Mouse (Mus musculus): ENCODE results near the gene Slc5a8. TPM values are rescaled to one million over a fixed set of nuclear protein-coding genes. Genes with fewer than 3 reads are reported as not detected.

Slc5a8 gene
- polyA plus RNA-seq (2015; fragmentation: Nextera tagmentation; extraction: Ambion mirVana), result 0.13 and 0.14 TPM in 2 replicates

- DNase-seq (ENCODE audit: low spot score), result no peak
- H3K9ac ChIP-seq (replicated peaks; ENCODE audit: low read depth), result no peak within 1 kb of the TSS
These were observed at the start of gene Slc5a8 for GRCm38 (mm10) chr10:88885632-88886090. Slc5a8 (plus strand) TSS chr10:88885992.

GRCm38 (mm10) chr10:88848876-88849476 is 36.8 kb upstream of the Slc5a8 start:
- Histone ChIP-seq H3K27ac (ENCODE audit: low read length) (no peak overlapping the region), H3K36me3 (ENCODE audit: insufficient read depth, low read length) (no peaks in the 10 kb centered on the region), H3K27me3 (replicated peaks; ENCODE audit: insufficient read depth, low read length) (no peaks in the 10 kb centered on the region), H3K4me3 (ENCODE audit: low read depth, low read length) (no peak overlapping the region), H3K4me1 (ENCODE audit: insufficient read depth, low read depth, low read length) (no peaks in the 10 kb centered on the region), H3K4me2 (replicated peaks; ENCODE audit: low read depth, low read length) (no peak overlapping the region), H3K9ac (replicated peaks; ENCODE audit: low read depth) (no peak overlapping the region), H3K9me3 (ENCODE audit: low read length) (no peaks in the 10 kb centered on the region)
- TF ChIP-seq CTCF (IDR thresholded peaks at IDR 0.05), result no peak
- no peak for TF ChIP-seq EP300 (IDR thresholded peaks at IDR 0.05)
- DNase-seq (ENCODE audit: low spot score) (no peak), ATAC-seq (no peak)
- 56% methylated on average over 7 of the region's 7 CpGs for WGBS

More at GRCm38 (mm10) chr10:88885632-88886090, at the start of gene Slc5a8:
- Histone ChIP-seq H3K27me3 (replicated peaks; ENCODE audit: insufficient read depth, low read length) (peaks cover 3% of the 10 kb centered on the region; the same call in 1 of the 2 replicates), H3K27ac (ENCODE audit: low read length) (no peak within 1 kb of the TSS), H3K36me3 (ENCODE audit: insufficient read depth, low read length) (no peaks in the 10 kb centered on the region), H3K4me1 (ENCODE audit: insufficient read depth, low read depth, low read length) (no peaks in the 10 kb centered on the region), H3K9me3 (ENCODE audit: low read length) (no peaks in the 10 kb centered on the region), H3K4me3 (ENCODE audit: low read depth, low read length) (no peak within 1 kb of the TSS), H3K4me2 (replicated peaks; ENCODE audit: low read depth, low read length) (no peak within 1 kb of the TSS)
- ATAC-seq, result no peak
- 2% methylated on average over 31 of the region's 31 CpGs for WGBS
- no peak for TF ChIP-seq EP300 (IDR thresholded peaks at IDR 0.05)
- no peak for TF ChIP-seq CTCF (IDR thresholded peaks at IDR 0.05)

DNA sequence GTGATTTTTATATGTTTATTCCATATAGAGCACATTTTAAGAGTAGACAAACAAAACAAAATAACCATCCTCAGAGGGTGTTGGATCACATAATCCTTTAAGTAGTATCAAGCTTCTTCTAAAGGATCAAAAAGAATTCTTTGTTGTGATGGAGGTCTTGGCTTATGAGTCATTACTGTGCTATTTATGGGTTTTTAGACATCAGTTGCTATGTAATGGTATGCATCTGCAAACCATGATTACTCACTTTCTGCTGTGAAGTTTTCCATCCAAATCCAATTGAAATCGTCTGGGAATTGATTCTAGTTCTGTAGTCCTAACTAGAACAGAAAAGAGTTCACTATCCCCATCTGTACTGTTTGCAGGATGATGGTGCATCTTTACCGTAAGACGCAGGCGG is 35.8 kb upstream of the Slc5a8 start:
- no peak overlapping the region for H3K27ac ChIP-seq (ENCODE audit: low read length)
- H3K4me1 ChIP-seq (ENCODE audit: insufficient read depth, low read depth, low read length), result no peaks in the 10 kb centered on the region
- 84% methylated on average over 4 of the region's 4 CpGs for WGBS
- TF ChIP-seq CTCF (IDR thresholded peaks at IDR 0.05) (no peak), EP300 (IDR thresholded peaks at IDR 0.05) (no peak)
- no peaks in the 10 kb centered on the region for H3K27me3 ChIP-seq (replicated peaks; ENCODE audit: insufficient read depth, low read length)
- no peak overlapping the region for H3K4me2 ChIP-seq (replicated peaks; ENCODE audit: low read depth, low read length)
- no peaks in the 10 kb centered on the region for H3K9me3 ChIP-seq (ENCODE audit: low read length)
- H3K36me3 ChIP-seq (ENCODE audit: insufficient read depth, low read length), result no peaks in the 10 kb centered on the region
- no peak for DNase-seq (ENCODE audit: low spot score)
- ATAC-seq, result no peak
- H3K9ac ChIP-seq (replicated peaks; ENCODE audit: low read depth), result no peak overlapping the region
- no peak overlapping the region for H3K4me3 ChIP-seq (ENCODE audit: low read depth, low read length)

- Histone ChIP-seq H3K4me2 (replicated peaks; ENCODE audit: low read depth, low read length) (no peak overlapping the region), H3K36me3 (ENCODE audit: insufficient read depth, low read length) (no peaks in the 10 kb centered on the region), H3K27ac (ENCODE audit: low read length) (no peak overlapping the region), H3K4me1 (ENCODE audit: insufficient read depth, low read depth, low read length) (no peaks in the 10 kb centered on the region), H3K9me3 (ENCODE audit: low read length) (no peaks in the 10 kb centered on the region), H3K4me3 (ENCODE audit: low read depth, low read length) (no peak overlapping the region), H3K27me3 (replicated peaks; ENCODE audit: insufficient read depth, low read length) (no peaks in the 10 kb centered on the region), H3K9ac (replicated peaks; ENCODE audit: low read depth) (no peak overlapping the region)
- WGBS, result 82% methylated on average over 7 of the region's 7 CpGs
- ATAC-seq (no peak), DNase-seq (ENCODE audit: low spot score) (no peak)
- no peak for TF ChIP-seq CTCF (IDR thresholded peaks at IDR 0.05)
- TF ChIP-seq EP300 (IDR thresholded peaks at IDR 0.05), result no peak
These were observed 32.5 kb upstream of the Slc5a8 start for GRCm38 (mm10) chr10:88853326-88853725.

DNA sequence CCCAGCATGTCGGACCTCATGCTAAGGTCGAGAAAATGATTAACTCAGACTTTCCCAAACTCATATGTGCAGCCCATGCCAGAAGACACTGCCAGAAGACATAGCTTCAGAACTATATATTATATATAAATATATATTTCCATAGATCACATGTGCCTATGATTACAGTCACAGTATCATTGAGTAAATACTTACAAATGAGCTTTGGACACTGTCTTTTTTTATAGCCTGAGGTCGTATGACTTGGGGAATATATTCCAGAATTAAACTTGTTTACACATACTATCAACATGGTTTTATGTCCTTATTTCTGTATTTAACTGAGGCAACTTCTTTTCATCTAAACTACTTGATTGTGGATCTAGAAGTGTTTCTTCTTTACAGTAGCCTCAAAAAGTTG is 24.9 kb upstream of the Slc5a8 start:
- WGBS, result 71% methylated on average over 3 of the region's 3 CpGs
- TF ChIP-seq EP300 (IDR thresholded peaks at IDR 0.05) (no peak), CTCF (IDR thresholded peaks at IDR 0.05) (no peak)

GRCm38 (mm10) chr10:88861416-88861815 is 24.4 kb upstream of the Slc5a8 start:
- Histone ChIP-seq H3K4me2 (replicated peaks; ENCODE audit: low read depth, low read length) (no peak overlapping the region), H3K9ac (replicated peaks; ENCODE audit: low read depth) (no peak overlapping the region), H3K9me3 (ENCODE audit: low read length) (no peaks in the 10 kb centered on the region), H3K27me3 (replicated peaks; ENCODE audit: insufficient read depth, low read length) (no peaks in the 10 kb centered on the region), H3K4me1 (ENCODE audit: insufficient read depth, low read depth, low read length) (no peaks in the 10 kb centered on the region), H3K4me3 (ENCODE audit: low read depth, low read length) (no peak overlapping the region), H3K27ac (ENCODE audit: low read length) (no peak overlapping the region), H3K36me3 (ENCODE audit: insufficient read depth, low read length) (no peaks in the 10 kb centered on the region)
- no peak for DNase-seq (ENCODE audit: low spot score)
- TF ChIP-seq EP300 (IDR thresholded peaks at IDR 0.05) (no peak), CTCF (IDR thresholded peaks at IDR 0.05) (no peak)
- ATAC-seq, result no peak

More for the DNA sequence above, 24.9 kb upstream of the Slc5a8 start:
- DNase-seq (ENCODE audit: low spot score) (no peak), ATAC-seq (no peak)
- Histone ChIP-seq H3K27ac (ENCODE audit: low read length) (no peak overlapping the region), H3K36me3 (ENCODE audit: insufficient read depth, low read length) (no peaks in the 10 kb centered on the region), H3K4me3 (ENCODE audit: low read depth, low read length) (no peak overlapping the region), H3K27me3 (replicated peaks; ENCODE audit: insufficient read depth, low read length) (no peaks in the 10 kb centered on the region), H3K9ac (replicated peaks; ENCODE audit: low read depth) (no peak overlapping the region), H3K4me1 (ENCODE audit: insufficient read depth, low read depth, low read length) (no peaks in the 10 kb centered on the region), H3K9me3 (ENCODE audit: low read length) (no peaks in the 10 kb centered on the region), H3K4me2 (replicated peaks; ENCODE audit: low read depth, low read length) (no peak overlapping the region)
